Mouse (Mus musculus) left cerebral cortex, adult 11 months (tissue): ENCODE results near the gene Stat5a.

Experiments used
- DNase-seq: peaks from one replicate; pipeline ENCODE4 v3.0.0; 2022; ENCODE audit warnings: low spot score

Gene Stat5a

DNA sequence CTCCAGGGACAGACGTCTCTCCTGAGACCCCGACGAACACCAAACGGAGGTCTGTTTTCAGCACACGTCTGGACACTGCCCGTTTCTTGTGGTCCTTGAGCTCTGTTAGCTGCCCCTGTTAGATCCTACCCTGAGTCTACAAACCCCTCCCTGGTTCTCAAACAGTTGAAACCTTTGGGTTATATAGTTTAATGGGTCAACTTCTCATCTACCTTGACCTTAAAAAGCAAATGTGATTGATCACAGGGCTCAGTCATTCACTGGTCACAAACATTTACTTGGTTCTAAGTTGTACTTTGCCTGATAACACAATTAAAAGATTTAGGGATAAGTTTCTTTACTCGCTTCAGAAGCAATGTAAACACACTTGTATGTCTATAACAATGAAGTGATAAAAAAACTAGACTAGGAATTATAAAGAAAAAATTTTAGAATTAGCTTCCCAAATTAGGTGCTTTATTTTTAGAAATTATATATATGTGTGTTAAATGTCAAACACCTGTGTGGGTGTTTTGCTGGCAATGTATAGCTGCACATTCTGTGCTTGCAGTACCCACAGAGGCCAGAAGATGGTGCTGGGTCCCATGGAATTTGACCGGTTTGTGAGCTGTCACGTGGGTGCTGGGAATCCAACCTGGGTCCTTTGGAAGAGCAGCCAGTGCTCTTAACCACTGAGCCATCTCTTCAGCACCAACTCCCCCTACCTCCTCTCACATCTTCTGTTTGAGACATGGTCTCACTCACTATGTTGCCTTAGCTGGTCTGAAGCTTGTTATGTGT, 22.0 kb upstream of the Stat5a start:
- DNase-seq = no peak

DNA sequence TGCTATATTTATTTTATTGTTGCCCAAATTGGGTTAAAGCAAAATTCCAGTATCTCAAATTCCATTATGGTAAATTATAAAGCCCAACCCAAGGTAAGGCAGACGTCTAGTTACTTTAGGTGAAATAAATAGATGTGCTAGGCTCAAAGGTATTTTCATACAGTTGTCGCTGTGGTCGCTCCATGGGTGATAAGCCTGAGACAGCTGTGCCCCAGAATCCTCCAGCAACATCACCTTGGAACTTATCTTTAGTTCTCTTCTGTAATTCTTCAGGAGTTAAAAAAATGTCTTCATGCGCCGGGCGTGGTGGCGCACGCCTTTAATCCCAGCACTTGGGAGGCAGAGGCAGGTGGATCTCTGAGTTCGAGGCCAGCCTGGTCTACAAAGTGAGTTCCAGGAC, 20.3 kb upstream of the Stat5a start:
- DNase-seq = no peak

DNA sequence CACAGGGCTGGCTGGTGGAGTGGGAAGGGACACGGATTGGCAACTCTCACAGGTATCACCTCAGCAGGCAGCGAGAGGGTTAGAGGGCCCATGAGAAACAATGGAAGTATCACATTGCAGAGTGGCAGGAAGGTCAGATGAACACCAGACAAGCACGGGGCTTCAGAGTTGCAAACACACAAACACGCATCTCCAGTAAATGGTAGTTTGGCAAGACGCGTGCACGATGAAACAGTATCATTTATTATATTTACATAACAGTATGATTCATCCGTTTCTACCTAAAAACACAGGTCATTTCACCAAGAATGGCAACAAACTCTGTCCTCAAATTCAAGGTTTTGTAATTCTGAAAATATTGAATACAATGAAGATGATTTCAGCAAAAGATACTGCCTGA, 19.6 kb upstream of the Stat5a start:
- no peak for DNase-seq

DNA sequence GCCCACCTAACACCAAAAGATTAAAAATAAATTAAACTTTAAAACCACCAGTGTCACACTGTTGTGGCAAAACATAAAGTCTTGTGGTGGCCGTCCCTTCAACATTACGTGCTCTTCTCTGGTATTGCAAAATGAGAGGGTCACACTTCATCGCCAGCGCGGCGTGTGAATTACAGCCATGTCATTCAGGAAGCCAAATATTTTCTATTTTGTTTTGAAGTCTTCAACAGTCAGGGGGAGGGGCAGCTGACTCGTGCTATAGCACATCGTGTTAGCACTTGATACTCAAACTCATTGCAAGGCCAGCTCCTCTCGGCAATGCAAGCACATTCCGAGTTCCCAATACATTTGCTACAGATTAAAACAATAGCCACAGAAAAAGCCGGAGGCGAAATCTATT, 18.3 kb upstream of the Stat5a start:
- no peak for DNase-seq

DNA sequence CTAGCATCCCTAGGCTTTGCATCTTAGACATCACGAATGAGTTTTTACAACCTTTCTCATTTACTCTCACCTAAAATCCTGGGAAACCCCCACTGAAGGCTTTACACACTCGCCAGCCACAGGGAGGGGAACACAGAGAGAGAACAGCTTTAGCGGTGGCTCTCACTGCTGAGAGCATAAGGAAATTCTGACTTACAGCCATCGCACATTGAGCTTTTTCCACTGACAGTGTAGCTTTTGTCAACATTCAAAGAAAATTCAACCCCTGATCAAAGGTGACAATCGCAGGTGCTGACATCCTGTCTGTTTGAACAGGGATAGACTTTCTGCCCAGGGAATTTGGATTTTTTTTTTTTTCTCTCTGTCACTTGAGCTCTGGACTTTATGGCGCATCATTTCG, 17.1 kb upstream of the Stat5a start:
- no peak for DNase-seq

DNA sequence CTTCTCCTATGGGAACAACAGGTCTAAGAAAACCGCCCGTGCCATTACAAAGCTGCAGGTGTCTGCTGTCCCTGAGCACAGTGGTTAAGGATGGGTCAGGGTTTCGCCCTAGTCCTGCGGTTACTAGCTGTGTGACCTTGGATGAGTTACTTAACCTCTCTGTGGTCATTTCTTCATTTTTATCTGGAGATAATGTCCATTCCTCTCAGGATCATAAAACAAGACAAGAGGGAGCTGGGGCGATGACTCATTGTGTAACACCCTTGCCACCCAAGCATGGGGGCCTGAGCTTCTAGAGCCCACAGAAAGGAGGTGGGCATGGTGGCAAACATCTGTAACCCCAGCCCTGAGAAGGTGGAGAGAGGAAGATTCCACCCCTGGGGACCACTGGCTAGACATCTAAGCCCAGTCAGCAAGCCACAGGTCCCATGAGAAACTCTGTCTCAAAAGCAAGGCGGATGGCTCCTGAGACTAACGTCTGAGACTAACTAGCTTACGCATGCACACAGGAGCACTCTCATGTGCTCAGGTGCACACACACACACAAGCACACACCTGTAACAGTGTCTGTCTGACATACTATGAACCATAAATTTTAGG, 16.0 kb upstream of the Stat5a start:
- no peak for DNase-seq

DNA sequence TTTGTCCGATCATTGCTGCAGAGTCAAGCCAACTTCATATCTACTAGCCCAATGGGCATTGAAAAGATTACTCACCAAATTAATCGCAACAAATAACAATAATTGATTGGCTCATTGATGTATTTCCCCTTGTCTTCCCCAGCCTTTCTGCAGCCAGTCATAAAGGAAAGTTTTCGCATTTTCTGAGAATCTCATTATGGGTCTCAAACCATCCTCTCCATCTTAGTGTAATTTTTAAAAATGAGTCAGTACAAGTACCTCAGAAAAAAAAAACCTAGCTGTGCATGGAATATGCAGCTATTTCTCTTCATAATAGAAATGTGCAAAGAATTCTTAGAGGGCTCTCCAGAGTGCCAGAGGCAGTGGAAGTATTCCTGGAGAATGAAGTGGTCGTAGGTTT, 15.0 kb upstream of the Stat5a start:
- DNase-seq = no peak

DNA sequence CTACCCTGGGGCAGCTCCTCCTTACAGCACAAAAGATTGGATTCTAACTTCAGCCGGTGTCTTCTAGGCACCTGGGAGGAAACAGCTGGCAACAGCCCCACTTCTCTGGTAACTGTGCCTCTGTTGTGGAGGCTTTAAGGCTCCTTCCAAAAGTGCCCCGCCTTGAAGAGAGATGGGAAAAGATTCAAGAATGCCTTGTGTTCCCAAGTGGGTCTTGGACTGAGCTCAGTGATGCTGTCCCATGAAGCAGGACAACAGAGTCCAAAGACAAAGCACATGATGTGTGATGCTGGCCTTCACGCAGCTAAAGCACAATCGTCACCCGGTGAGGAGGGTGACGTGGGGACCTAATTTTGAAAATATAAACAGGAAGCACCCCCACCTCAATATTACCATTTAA, 13.4 kb upstream of the Stat5a start:
- DNase-seq = no peak

DNA sequence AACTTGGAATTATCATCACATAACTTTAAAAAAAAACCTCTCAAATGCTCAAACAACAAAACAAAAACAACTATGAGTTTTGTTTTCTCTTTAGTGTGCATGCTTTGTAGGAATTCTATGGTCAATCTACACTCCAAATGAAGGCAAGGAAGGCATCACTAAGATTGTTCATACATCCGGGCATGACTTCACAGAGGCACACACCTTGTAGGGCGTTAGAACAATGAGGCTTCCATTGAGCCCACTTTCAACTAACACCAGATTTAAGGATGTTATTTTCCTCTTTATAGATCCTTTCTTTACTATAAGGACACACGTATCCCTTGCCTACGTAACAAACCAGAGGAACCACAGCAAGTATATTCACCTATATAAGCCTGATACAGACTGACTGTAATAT, 11.6 kb upstream of the Stat5a start:
- no peak for DNase-seq

DNA sequence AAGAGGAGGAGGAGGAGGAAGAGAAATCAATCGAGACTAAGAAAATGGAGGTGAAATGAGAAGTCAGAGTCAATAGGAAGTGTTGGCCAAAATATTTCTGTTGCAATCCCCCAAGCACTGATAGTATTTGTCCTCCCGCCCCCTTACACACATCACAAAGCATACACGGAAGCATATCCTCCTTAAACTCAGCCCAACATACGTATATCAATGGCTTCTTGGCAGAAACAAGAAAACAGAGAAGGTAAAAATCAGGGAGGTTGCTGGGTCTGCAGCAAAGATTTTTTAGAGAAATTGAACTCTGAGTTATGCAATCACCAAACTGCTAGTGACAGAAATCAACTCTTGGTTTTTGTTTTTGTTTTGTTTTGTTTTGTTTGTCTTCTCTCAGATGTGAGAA, 11.1 kb upstream of the Stat5a start:
- DNase-seq = no peak

DNA sequence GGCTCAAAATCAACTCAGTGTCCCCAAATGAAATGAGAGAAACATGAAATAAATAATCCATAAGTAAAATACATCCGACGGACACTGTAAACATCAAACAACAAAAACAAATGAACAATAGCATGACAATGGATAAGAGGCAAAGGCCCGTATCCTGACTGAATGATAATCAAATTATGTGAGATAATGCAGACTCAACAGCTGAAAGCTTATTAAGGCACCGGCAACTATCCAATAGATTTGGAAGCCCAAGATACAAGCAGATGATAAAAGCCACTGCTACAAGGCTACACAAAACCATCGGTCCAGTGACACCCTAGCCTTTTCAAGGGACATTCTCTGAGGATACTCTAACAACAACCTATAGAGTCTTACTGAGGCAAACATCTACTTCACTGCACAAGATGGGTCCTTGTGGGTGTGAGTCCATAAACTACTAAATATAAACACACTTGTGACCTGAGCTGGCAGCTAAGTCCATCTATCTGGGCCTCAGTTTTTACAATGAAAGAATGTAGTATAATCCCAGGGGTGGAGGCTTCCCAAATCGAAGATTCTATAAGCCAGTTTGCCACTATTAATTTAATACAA, 10.3 kb upstream of the Stat5a start:
- DNase-seq = no peak

DNA sequence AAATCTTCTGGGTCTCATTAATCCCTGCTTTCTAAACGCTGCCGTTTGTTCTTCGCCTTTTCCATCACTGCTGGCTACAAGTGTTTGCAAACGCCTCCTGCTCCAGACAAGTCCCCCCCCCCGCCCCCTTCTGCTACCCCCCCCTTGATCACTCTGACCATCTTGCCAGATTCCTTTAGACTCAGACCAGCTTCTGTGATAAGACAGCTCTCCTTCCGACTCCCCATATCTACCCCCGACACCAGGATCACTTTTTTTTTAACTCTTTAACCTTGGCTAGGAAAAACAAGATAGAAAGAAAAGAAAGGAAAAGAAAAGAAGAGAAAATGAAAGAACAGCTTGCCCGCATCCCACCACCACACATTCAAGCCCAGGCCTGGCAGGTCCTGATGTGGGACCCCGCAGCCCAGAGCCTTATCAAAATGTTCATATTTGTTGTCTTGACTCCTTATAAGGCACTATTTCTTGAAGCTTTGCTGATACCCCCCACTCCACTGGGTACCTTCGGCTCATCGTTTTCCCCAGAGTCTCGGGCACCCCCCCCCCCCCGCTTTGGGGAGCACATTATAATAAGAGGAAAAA, 9.6 kb upstream of the Stat5a start:
- DNase-seq = no peak

DNA sequence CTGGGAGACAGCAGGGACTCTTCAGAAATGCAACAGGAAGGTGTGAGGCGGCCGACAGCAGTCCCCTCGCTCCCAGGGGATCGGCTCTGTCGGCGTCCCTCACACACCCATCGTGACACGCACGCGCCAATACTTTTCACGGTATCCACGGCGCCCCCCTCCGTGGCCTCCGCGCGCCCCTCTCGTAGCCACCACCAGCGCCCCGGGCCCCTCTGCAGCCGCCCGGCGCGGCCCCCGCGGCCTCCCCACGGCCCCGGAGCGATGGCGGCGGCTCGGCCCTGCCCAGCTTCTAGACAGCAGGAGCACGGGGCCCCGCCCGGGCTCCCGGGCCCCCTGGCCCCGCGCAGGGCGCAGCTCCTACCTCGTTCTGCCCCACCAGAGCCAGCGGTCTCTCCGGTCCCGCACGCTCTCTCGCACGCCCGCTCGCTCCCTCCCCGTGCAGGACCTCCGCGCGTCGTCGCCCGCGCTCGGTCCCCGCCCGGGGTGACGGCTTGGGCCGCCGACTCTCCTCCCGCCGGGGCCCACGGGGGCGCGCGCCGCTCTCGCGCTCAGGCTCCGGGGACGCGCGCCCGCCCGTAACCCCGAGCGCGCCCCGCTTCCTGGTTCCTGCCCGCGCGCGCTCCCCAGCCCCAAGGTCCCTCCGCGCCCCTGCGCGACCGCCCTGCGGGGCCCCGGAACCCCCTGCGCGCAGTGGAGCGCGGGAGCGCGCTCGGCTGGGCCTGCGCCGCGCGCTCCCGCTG, 8.9 kb upstream of the Stat5a start, which contains the start of gene Stat5b:
Gene Stat5b (minus strand): TSS at position 687 of the 740 bp plus-strand sequence.
- peak; percentile 47 for DNase-seq

DNA sequence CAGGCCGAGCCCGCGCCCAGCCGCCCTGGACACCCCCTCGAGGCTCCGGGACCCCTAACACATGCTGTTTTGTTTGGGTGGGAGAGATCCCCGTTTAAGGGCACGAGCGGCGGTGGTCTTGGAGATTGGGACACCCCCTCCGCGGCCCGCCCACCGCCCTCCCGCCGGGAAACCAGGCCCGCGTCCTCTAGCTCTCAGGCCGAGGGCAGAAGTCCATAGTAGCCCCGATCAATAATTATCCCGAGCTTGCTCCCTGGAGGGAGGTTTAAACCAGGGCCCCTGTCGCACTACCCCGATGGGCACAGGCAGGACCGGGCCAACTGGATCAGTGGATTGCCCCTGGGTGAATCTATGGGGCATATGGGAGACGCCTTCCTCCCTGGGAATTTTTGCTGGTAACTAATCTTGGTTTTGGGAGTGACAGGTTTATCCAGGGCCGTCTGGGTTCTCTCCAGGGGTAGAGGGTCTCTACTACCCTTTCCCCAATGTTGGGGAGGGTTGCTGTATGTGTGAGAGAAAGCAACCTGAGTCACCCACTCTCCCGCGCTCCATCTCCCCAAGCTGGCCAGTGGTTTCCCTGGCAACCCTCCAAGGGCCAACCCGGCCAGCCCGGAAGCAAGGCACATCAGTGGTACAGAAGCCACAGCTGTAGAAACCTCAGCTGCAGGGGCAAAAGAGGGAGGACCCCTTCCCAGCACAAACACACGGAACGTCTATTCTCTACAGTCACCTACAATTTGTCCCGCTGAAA, 8.2 kb upstream of the Stat5a start:
- no peak for DNase-seq

DNA sequence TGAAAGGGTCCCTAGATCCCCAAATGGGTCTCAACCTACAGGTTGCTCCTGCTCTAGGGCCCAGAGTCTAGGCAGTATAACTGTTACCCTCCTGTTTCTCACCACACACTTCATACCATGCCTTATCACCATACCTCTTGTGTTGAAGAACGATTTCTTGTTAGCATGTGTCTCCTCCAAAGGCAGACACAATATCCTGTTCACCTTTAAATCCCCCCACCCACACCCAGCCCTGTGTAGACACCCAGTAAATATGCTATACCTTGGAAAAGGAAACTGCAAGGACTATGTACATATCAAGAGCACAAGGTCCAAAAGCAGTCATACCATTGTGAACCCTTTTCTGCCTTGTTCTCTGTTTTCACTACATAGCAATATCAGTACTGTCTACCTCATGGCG, 7.1 kb upstream of the Stat5a start:
- no peak for DNase-seq

DNA sequence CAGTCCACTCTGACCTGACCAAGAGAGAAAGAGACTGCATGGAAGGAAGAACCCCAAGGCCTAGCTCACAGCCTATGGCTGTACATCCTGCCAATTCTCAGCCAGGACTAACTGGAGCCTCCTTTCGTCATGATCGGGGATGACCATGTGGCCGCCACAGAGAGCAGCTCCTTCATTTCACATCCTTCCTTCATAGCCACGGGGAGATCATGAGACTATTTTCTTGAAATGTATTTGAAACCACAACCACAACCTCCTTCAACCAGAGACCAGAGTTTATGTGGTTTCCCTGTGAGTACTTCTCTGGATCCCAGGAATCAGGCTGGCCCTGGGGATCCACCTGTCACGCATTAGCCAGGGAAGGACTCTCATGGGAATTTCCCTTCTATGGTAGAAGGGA, 6.1 kb upstream of the Stat5a start:
- no peak for DNase-seq

DNA sequence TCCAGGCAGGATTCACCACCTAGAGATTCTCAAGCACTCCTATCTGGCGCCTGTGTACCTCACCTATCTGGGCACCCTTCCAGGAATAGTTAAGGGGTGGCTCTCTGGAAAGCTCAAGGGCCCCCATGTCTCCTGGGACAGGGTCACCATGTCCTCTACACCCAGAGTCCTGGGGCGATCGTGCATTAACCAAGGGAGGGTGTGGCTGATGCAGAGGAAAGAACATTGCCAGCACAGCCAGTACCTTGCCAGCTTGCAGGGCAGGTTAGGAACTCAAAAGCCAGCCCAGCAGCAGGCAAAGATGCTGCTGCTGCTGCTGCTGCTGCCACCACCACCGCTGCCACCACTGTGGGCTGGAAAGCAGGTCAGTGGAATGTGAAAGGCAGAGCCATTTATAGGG, 4.9 kb upstream of the Stat5a start:
- DNase-seq = no peak

DNA sequence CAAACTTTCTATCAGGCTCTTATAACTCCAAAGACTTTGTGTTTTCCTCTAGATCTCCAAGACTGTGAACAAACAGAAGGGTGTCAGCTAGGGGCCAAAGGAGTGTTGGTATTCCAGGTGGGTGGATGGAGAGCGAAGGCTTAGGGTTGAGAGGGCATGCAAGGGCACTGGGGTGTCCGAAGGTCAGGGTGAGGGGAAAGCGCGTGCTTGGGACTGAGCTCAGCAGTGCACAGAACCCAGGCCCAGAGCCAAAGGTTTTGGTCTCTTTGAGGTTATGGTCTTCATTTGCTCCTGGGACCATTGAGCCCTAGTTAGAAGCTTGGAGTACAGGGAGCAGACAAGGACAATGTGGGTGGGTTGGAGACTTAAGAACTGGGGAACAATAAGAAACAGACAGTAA, 4.0 kb upstream of the Stat5a start:
- DNase-seq = no peak

DNA sequence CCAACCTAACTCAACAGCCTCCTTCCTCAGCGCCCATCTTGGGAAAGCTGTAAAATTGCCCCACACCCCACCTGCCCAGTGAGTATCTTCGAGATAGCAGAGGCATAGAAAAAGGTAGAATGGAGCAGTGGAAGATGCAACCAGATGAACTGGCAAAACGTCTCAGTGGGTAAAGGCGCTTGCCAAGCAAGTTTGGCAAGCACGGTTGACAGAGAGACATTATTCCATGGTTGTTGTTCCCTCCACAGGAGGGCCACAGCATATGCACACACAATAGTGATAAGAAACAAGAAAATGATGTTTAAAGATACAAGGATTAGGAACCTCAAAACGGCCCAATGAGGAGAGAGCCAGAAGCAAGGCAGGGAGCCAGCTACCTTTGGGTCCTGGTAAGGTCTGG, 1.2 kb upstream of the Stat5a start:
- DNase-seq = no peak

DNA sequence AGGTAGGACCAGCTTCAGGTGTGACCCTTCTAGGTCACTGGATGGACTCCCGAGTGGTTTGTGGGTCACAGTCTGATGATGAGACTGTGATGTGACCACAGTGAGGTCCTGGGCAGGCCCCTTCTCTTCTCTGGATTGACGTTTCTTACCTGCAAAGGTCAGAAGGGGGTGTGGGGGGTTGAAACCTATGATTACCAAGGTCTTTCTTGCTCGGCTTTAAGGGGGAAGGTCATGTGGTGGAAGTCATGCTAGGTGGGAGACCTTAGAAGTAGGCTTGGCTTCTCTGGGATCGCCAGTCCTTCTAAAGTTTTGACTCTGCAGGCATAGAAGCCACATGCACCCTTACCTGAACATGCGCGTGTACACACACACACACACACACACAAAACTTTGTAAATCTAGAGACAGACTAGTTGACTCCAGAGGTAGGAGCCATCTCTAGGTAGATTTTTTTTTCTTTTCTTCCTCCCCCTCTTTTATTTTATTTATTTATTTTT, 476 bp downstream of the Stat5a start:
- no peak for DNase-seq

DNA sequence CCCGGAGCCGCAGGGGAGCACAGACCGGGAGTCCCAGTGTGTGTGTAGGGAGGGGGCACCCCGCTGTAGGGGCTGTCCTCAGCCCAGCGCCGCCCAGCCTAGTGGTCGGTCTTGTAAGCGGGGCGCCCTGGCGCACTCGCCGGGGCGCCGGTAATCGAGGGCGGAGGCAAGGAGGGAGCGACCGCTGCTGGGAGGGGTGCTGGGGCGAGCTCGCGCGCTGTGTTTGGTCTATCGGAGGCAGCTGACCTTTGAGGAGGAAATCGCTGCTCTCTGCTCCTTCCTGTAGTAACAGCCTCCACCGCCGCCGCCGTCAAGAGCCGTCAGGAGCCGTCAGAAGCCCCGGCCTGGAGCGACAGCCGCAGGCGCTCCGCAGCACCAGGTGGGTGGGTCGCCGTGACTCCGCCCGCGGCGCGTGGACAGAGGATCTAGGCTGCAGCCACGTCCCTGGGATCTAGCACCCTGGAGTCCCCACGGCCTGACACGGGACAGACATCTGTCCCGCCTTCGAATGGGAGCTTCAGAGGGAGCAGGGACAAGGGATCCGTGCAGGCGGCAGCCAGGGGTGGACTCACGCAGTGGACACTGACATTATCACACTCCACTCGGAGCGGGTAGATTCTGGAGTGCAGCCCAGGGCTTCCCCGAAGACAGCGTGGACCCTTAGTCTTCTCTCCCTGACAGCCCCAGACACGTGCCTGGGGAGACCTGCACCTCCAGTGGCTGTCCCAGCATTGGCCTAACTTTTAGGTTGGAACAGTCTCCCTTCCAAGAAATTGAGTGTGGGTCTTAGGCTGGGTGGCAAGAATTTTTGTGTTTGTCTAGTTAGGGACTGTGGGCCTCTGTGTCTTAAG, 1.3 kb downstream of the Stat5a start:
- DNase-seq = no peak
